Mouse (Mus musculus): ENCODE results near the gene Lgi1.

GRCm38 (mm10) chr19:38236526-38236925 is 27.8 kb upstream of the Lgi1 start:
- TF ChIP-seq CTCF (IDR thresholded peaks at IDR 0.05; ENCODE audit: control insufficient read depth, insufficient read depth, low read length), result no peak
- TF ChIP-seq POLR2A (IDR thresholded peaks at IDR 0.05; ENCODE audit: borderline replicate concordance, control insufficient read depth, low read depth, low read length), result no peak
